Mouse (Mus musculus) heart, postnatal 14 days (tissue): ENCODE measurements around the gene Fsip1. TPM values are rescaled to one million over a fixed set of nuclear protein-coding genes. Genes with fewer than 3 reads are reported as not detected.

Experiments used
- DNase-seq, 2 experiments: peaks; one replicate each; pipeline ENCODE4 v3.0.0; 2021 to 2022
- intact Hi-C: fragments of 180-260 bp; cut with DNase I; formaldehyde crosslinking; loops from one replicate; pipeline ENCODE4 v1.15.1; 2025
- total RNA-seq, 2 experiments: library from RNA; stranded (reverse); gene quantifications; 2 replicates each; pipeline ENCODE4 v1.2.3; 2021

The Fsip1 gene
- total RNA-seq, 2 experiments from 2014 or later: 0.17 TPM; not detected in 1

DNA sequence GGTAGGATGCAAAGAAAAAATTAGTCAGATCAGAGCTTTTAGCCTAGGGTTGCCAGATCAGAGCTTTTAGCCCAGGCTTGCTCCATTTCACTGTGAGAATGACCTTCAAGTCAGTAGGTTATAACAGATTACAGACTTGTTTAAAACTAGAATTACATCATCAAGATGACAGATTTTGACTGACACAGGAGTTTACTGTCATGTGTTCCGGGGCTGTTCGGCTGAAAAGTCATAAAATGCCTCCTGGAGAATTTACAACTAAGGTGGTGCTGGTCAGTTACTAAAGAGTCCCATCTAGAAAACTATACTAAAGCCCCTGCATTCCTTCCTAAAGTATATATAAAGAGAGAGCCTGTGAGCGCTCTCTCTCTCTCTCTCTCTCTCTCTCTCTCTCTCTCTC, 128.5 kb downstream of the Fsip1 start:
- no peak for DNase-seq
- intact Hi-C loops: no loop called here

DNA sequence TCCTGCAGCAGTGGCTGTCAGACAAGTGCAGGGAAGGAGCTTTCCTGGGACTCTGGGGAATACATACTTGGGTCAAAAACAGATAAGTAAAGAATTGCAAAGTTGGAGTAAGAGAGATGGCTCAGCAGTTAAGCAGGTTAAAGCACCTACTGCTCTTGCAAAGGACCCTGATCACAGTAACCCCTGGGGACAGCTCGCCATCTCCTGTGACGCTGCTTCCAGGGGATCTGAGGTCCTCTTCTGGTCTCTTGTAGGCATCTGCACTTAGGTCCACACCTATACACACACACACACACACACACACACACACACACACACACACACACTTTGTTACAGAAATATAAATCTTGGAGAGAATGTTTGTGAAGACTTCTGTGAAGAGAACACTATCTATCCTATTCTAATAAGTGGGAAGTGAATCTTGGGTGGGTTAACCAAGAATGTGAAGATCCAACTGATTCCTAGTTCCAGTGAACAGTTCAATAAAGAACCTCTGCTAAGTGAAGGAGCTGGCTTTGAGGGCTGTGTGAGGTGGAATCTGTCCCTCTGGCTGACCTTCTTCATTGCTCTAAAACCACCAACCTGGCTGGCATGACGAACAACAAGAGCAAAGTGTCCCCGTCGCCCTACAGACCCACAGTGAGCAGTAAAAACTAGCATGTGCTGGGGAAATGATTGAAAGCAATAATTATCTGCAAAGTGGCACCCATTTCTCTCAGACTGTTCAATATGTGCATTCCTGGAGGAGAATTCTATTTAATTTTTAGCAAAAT, 129.1 kb downstream of the Fsip1 start:
- intact Hi-C loops: no loop called here
- DNase-seq: no peak

DNA sequence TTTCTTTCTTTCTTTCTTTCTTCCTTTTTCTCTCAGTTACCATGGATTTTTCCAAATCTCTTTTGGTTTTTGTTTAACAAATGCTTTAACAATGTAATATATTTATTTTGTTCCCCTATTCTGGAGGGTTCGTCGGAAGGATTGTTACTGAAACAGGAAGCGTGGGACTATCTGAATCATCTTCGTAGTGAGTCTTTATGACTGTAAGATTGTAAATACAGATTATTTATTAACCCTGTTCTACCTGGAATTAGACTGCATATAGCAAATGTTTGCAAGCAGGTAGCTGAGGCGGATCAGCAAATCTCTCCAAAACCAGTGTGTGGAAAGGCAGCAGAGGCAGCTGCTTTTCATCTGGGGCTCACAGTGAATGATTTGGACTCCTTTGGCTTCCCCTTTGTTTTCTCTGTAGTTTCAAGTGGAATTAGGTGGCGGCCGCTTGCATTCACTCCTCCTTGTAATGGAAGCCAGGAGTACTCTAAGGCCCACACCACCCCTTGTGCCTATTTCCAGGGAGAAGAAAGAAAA, 130.8 kb downstream of the Fsip1 start:
- no peak for DNase-seq
- intact Hi-C loops: no loop called here

DNA sequence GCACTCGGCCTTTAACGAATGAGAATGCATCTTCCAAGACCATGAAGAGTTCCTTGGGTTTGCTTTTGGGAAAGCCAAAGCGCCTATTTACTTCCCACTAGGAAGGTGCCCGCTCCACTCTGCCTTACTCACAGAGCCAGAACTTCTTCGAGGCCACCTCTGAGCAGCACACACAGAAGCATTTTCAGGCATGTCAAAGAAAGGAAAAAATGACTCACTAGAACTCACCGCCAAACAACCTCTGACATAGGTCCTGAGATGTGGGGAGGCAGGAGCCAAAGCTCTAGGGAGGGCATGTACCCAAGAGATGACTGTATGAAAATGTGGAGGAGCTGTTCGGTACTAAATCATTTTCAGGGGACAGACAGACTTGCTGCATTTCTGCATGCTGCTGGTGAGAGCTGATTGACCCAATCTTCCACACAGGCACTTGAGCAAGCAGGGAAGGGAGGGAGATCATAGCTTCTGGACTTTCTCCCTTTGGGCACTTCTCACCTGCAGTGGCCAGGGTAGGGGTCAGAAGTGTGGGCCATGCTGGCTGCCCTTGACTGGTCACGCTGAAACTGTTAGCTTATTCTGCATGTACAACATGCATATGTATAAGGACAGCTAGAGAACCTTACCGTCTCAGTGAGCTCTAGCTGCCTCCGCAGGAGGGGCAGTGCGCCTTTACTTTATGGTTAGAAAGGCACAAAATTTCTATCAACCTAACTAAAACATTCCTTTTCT, 131.4 kb downstream of the Fsip1 start:
- intact Hi-C loops: no loop called here
- no peak for DNase-seq

DNA sequence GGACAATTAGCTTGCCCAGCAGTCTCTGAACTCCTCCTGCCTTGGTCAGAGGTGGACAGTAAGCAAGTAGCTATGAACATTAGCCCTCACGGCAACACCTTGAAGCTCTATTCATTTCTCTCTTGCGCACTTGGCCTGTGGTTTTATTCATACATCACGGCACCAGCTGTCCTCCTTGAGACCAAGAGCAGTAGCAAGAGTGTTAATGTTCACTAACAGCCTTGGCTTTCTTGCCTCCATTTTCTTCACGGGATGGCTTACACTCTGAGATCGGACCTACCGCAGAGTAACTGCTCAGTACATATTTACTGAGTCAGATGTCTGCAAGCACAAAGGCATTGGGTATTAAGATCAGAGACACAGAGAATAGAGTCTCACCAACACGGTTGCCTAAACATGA, 132.3 kb downstream of the Fsip1 start:
- intact Hi-C loops: no loop called here
- no peak for DNase-seq

DNA sequence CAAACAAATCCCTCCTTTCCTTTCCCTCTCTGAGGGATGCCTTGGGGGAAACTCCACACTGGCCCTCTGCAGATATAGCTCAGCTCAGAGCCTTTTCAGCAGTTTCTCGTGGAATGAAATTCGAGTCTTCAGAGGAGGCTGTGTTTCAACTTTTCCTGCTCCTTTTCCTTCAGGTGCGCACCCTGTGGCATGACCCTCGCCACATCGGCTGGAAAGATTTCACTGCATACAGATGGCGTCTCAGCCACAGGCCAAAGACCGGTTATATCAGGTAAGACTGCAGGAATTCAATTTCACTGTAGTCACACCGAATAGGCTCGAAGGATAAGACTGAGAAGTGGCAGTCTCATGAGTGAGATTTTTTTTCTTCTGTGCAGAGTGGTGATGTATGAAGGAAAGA, 133.0 kb downstream of the Fsip1 start:
- intact Hi-C loops: no loop called here
- no peak for DNase-seq

DNA sequence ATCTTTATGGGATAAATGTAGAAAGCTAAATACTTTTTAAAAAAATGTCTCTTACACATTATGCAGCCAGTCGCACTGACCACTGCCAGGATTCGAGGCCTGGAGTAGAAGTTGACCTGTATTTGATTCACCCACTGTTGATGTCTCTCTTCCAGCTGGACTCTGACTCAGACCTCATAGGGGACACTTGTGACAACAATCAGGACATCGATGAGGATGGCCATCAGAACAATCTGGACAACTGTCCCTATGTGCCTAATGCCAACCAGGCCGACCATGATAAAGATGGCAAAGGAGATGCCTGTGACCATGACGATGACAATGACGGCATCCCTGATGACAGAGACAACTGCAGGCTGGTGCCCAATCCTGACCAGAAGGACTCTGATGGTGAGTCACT, 134.5 kb downstream of the Fsip1 start:
- DNase-seq: no peak
- intact Hi-C loops: no loop called here

DNA sequence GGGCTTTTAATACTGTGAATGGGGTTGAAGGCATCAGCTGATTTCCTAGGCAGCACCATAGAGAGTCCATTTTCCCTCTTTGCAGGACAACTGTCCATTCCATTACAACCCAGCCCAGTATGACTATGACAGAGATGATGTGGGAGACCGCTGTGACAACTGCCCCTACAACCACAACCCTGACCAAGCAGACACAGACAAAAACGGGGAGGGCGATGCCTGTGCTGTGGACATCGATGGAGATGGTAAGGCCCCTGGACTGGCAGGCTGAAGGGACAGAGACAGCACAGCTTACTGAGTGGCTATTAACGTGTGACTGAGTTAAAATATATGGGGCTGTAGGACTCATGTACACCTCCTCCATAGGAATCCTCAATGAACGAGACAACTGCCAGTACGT, 136.0 kb downstream of the Fsip1 start:
- intact Hi-C loops: no loop called here
- no peak for DNase-seq

DNA sequence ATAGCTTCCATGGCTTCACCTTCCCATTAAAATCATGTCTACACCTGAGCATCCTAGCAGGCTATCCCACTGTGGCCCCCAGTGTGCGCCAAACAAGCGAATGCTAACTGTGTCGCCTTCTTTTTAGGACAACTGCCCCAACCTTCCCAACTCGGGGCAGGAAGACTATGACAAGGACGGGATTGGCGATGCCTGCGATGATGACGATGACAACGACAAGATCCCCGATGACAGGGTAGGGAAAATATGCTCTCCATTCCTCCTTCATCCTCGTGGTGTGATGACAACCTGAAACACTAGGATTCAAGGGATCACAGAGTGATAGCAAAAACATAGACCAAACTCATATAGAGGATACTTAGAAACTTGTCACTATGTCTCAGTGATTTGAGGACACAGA, 136.7 kb downstream of the Fsip1 start:
- intact Hi-C loops: no loop called here
- no peak for DNase-seq

DNA sequence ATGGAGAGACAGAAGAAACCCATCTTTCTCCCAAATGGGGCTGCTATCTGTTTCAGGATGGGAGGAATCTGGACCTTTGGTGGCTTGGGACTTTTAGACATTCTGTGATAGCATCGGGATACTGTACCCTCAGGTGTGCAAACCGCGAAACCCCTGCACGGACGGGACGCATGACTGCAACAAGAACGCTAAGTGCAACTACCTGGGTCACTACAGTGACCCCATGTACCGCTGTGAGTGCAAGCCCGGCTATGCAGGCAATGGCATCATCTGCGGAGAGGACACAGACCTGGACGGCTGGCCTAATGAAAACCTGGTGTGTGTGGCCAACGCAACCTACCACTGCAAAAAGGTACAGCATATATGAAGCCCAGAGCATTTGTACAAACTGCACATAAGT, 137.1 kb downstream of the Fsip1 start:
- intact Hi-C loops: no loop called here
- DNase-seq: no peak

DNA sequence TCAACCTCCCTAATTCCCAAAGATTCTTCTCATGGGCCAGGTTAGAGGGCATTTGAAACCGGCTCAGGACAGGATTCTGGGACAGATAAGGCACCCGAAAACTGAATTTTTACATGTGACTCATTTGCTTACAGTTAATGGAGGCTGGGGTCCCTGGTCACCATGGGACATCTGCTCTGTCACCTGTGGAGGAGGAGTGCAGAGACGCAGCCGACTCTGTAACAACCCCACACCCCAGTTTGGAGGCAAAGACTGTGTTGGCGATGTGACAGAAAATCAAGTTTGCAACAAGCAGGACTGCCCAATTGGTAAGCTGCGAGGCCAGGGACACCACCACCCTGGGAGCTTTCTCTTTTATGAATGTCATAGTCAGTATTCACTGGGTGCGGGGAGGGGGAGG, 138.3 kb downstream of the Fsip1 start:
- intact Hi-C loops: no loop called here
- DNase-seq: no peak

DNA sequence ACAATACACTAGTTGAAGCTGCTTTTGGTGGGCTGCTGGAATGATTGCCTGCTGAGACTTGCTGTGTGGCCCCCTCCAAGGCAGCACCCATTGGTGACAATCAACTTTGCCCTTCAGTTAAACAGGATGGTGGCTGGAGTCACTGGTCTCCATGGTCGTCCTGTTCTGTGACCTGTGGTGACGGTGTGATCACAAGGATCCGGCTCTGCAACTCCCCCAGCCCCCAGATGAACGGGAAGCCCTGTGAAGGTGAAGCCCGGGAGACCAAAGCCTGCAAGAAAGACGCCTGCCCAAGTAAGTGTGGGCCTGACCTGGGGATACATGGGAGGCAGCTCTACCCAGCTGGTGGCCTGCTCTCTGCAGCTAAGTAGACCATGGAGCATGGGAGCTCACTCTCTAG, 138.7 kb downstream of the Fsip1 start:
- no peak for DNase-seq
- intact Hi-C loops: no loop called here

DNA sequence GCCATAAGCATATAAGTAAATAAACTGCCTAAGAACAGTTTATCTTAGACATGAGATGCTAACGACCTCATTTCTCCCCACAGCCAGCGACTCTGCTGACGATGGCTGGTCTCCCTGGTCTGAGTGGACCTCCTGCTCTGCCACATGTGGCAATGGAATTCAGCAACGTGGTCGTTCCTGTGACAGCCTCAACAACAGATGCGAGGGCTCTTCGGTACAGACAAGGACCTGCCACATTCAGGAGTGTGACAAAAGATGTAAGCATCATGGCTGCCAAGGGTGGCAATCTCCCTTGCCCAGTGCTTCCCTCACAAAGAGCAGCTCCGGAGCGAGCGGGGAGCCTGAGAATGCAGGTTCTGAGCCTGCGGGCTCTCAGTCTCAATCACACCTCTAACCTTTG, 139.4 kb downstream of the Fsip1 start:
- intact Hi-C loops: no loop called here
- no peak for DNase-seq

DNA sequence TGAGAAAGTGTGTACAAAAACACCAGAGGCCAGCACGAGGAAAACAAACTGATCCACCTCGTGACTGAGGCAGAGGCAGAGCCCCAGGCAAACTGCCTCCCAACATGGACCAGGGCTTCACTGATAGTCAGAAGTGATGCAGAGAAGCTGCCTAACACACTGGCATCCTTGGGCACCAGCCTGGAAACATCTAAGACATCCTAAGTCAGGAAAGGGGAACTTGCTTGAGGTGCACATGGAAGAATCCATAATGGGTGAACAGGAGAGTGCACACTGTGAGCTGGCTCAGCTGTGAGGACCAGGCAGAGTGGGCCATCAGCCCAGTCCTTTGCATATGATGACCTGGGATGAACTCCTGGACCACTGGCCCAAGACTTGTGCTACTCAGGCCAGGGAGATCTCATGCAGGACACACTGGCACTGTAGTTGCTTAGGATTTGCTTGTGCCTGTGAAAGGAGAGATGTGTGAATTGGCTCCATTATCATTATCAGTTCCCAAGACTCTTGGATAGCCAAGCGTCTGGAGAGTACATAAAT, 139.9 kb downstream of the Fsip1 start:
- no peak for DNase-seq
- intact Hi-C loops: no loop called here

DNA sequence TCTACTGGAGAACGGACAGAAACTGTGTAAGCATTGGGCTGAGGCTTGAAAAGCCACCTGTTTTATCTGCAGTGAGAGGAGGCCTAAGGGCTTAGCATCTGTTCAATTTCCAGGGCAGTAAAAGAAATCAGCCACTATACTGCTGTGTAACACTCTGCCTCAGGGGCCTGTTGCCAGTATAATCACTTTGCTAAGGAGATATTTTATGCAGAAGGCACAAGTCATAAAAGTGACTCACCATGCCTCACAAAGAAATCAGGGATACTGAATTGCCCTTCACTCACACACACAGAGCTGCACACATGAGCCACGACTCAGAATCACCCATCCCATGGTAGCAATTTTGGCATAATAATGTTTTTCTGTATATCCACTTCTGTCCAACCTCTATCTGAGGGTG, 140.6 kb downstream of the Fsip1 start:
- intact Hi-C loops: no loop called here
- DNase-seq: no peak

DNA sequence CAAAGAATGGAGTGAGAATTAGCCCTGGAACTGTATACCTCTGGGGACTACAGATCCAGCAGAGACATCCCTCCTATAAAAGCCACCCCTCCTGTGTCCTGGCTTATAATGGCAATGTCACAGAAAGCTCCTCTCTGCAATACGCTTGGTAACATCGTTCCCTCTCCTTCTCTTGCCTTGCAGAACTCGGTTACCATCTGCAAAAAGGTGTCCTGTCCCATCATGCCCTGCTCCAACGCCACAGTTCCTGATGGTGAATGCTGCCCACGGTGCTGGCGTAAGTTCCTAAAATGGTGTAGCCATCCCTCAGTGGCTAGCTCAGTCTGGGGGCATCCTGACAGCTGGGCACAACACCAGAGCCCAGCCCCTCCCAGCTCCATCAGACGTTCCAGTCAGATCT, 141.1 kb downstream of the Fsip1 start:
- intact Hi-C loops: no loop called here
- DNase-seq: no peak

DNA sequence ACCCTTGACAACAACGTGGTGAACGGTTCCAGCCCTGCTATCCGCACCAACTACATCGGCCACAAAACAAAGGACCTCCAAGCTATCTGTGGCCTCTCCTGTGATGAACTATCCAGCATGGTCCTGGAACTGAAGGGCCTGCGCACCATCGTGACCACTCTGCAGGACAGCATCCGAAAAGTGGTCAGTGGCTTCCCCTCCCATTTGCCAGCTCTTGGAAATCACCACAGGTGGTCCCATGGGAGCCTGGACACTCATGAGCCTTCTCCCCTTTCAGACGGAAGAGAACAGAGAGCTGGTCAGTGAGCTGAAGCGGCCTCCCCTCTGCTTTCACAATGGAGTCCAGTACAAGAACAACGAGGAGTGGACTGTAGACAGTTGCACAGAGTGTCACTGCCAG, 142.1 kb downstream of the Fsip1 start:
- intact Hi-C loops: loop anchor here (5.0 kb wide), 2 partner anchors 77 to 133 kb away; no protein-coding TSS in a partner anchor

DNA sequence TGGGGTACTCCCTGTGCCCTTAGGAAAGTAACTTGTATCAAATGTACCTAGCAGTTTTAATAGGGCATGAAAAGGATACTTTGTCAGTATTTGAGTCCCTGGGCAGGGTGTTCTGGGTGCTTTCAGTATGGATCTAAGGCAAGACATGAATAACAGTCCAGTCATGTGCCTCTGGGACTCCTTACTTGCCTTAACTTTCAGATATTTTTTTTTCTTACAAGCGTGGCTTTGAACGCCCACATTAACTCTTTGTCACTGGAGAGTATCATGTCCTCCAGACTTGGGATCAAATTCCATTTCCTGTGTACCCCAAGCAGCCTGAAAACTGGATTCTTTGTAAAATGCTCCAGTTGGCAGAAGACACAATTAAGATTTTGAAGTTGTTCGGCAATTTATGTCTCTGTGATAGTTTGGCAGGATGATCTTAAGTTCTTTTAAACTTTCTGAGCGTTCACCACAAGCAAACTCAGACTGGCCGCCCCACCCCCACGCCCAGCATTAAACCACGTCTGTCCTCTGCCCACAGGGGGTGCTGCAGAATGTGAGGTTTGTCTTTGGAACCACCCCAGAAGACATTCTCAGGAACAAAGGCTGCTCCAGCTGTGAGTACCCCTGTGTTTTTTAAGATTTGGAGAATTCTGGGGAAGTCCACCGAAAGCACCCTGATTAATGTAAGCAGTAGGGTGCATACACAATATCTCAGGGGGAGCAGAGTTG, 142.8 kb downstream of the Fsip1 start:
- intact Hi-C loops: loop anchor here (5.0 kb wide), 2 partner anchors 77 to 133 kb away; no protein-coding TSS in a partner anchor
- DNase-seq: peak; percentile 26 to 36

More for the DNA sequence above, 142.1 kb downstream of the Fsip1 start:
- no peak for DNase-seq

DNA sequence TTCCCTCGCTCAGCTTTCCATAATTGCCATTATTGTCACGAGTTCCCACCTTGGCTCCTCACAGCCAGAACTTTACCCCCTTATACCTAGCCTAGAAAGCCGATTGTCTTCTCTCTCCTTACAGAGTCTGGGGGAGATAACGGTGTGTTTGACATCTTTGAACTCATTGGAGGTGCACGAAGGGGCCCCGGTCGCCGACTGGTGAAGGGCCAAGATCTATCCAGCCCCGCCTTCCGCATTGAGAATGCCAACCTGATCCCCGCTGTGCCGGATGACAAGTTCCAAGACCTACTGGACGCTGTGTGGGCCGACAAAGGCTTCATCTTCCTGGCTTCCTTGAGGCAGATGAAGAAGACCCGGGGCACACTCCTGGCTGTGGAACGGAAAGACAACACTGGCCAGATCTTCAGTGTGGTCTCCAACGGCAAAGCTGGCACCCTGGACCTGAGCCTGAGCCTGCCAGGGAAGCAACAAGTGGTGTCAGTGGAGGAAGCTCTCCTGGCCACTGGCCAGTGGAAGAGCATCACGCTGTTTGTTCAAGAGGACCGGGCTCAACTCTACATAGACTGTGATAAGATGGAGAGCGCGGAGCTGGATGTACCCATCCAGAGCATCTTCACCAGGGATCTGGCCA, 143.8 kb downstream of the Fsip1 start:
- peak in 1 of 2 experiments; percentile 15 for DNase-seq
- intact Hi-C loops: loop anchor here (5.0 kb wide), 2 partner anchors 76 to 134 kb away; no protein-coding TSS in a partner anchor

DNA sequence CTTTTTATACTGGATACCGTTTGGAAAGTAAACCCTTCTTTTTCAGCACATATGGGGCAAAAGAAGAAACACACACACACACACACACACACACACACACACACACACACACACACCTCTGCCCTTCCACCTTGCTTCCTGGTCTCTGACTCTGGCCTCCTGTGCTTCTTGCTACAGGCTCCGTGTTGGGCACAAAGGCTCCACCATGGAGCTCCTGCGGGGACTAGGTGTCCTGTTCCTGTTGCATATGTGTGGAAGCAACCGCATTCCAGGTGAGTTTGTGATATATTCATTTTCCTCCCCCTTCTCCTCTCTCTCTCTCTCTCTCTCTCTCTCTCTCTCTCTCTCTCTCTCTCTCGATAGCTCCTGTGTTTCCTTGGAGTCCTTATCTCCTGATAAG, 144.3 kb downstream of the Fsip1 start:
- intact Hi-C loops: loop anchor here (5.0 kb wide), 2 partner anchors 75 to 135 kb away; no protein-coding TSS in a partner anchor
- no peak for DNase-seq
